Mouse (Mus musculus): Measurements from ENCODE around the gene Plekhg5.
A peak's percentile ranks its signal among the peaks of the same experiment; 100 is the strongest.

The Plekhg5 gene

DNA sequence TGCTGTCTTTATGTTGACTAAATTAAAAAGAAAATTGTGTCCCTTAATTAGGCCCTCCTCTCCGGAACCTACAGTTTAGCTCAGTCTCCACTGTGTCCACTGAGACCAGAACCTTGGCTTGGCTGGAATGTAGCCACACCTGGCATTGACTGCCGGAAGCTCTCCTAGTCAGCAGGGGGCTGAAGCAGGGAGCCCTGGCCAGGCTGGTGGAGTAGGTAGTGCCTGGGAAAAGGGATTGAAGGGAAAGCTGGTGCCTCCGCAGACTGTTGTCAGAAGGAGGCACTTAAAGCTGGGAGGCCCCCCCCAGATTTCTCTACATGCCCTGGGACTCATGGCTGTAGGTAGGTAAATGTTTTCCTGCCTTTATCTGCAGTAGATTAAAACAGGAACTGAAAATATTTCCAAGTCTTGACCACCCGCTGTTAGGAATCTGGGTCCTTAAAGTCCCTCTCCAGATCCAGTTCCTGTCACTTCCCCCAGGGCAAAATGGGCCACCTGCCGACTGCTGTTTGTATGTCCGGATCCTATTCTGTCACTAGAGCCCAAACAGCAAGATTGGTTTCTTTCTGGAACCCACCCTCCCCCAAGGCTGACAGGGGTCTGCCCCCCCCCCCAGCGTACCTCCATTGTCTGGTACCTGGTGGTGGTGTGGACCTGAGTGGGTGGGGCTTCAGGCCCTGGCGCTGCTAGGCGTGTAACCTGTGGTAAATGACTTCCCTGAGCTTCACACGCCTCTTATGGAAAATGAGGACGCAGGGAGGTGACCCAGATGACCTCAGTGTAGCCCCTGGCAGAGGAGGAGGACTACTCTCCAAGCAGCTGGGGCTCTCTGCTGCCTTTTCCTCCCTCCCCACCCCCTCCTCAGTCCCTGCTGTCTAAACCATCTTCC is 25.9 kb downstream of the Plekhg5 start:
- no peak for DNase-seq (ENCODE audit: low spot score in 2 of 2)

- no peak for DNase-seq (ENCODE audit: low spot score in 2 of 2)
Measured at GRCm38 (mm10) chr4:152100541-152100940, 28.2 kb downstream of the Plekhg5 start.

DNA sequence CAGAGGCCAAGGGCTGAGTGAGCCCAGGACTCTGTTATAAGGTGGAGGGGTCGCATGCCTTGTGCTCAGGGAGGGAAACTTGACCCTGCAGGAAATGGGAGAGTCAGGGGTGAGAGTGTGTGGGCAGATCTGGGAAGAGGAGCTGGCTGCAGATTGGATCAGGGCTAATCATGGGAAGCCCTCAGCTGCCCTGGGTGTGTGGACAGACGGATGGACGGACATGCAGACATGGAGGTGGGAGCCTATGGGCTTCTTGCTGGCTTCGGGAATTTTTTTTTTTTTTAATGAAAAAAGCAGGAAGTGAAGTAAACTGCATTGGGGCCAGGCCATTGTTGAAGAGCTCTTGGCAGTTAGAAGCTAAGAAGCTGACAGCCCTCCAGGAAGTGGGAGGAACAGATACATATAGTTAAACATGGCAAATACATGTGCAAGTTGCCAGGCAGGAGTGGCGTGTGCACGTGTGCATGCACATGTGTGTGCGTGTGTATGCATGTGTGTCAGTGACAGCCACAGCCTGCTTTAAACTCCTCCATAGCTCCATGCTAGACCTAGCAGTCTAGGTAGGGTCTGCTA is 28.9 kb downstream of the Plekhg5 start:
- DNase-seq (ENCODE audit: low spot score in 2 of 2), result no peak

DNA sequence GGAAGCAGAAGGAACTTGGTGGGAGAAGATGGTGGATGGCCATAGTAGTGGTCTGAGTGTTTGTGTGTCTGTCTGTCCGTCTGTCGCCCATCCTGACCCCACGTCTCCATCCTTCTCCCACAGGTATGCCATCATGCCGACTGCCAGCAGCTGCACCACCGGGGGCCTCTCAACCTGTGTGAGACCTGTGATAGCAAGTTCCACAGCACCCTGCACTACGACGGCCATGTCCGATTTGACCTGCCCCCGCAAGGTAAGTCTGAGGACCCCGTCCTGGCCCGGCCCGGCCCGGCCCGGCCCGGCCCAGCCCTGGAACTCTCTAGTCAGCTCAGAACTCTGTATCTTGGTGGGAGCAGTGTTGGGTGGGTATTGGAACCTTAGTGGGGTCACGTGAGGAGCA is 29.6 kb downstream of the Plekhg5 start:
- no peak for DNase-seq (ENCODE audit: low spot score in 2 of 2)

GRCm38 (mm10) chr4:152103025-152103424 is 30.7 kb downstream of the Plekhg5 start:
- DNase-seq (ENCODE audit: low spot score in 2 of 2), result peak; percentile 64 to 79

DNA sequence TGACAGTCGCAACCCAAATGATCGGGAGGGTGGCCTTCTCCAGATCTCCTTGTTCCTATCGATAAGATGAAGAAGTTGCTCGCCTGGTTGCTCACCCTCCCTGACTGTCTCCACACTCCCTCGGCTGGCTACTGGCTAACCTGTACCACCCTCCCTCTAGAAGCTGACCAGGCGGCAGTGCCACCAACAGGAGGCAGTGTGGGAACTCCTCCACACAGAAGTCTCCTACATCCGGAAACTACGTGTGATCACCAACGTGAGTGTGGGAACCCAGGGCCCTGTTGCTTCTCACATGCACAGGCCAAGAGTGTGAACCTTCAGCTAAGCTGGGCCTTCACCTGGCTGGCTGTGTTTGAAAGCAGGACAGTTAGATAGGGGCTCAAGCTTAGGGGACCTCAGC is 34.4 kb downstream of the Plekhg5 start:
- DNase-seq (ENCODE audit: low spot score in 2 of 2), result no peak

DNA sequence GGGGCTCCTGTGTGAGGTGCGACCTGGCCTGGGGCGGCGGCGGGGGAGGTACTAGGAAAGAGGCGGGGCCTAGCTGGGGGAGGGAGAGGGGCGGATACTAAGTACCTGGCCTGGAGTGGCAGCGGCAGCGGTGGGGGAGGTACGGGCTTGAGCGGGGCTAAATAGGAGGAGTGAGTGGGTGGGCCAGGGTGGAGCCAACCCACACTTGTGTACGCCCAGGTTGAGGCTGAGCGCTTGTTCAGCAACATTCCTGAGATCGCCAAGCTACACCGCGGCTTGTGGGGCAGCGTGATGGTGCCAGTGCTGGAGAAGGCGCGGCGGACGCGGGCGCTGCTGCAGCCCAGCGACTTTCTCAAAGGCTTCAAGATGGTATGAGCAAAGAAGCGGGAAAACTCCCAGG is 35.2 kb downstream of the Plekhg5 start:
- no peak for DNase-seq (ENCODE audit: low spot score in 2 of 2)

GRCm38 (mm10) chr4:152107971-152108509 is 35.7 kb downstream of the Plekhg5 start:
- DNase-seq (ENCODE audit: low spot score in 2 of 2), result no peak

GRCm38 (mm10) chr4:152108673-152109072 is 36.4 kb downstream of the Plekhg5 start:
- DNase-seq (ENCODE audit: low spot score in 2 of 2), result no peak

GRCm38 (mm10) chr4:152109509-152109908 is 37.2 kb downstream of the Plekhg5 start:
- no peak for DNase-seq (ENCODE audit: low spot score in 2 of 2)

GRCm38 (mm10) chr4:152110689-152111088 is 38.4 kb downstream of the Plekhg5 start:
- DNase-seq (ENCODE audit: low spot score in 2 of 2), result no peak

- DNase-seq (ENCODE audit: low spot score in 2 of 2), result no peak
Measured at GRCm38 (mm10) chr4:152112329-152112728, 40.0 kb downstream of the Plekhg5 start.

DNA sequence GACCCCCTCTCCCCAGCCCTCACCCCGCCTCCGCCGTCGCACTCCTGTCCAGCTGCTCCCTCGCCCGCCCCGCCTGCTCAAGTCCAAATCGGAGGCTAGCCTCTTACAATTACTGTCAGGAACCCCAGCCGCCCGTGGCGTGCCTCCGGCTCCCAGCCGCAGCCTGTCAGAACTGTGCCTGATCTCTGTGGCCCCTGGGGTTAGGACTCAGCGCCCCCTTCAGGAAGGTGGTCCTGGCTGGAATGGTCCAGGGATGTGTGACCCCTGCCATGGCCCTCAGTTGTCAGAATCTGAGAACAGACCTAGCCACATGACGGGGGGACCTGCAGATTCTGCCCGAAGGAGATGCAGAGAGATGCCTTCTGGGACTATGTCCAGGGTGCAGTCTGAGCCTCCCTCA is 41.8 kb downstream of the Plekhg5 start:
- DNase-seq (ENCODE audit: low spot score in 2 of 2), result no peak

DNA sequence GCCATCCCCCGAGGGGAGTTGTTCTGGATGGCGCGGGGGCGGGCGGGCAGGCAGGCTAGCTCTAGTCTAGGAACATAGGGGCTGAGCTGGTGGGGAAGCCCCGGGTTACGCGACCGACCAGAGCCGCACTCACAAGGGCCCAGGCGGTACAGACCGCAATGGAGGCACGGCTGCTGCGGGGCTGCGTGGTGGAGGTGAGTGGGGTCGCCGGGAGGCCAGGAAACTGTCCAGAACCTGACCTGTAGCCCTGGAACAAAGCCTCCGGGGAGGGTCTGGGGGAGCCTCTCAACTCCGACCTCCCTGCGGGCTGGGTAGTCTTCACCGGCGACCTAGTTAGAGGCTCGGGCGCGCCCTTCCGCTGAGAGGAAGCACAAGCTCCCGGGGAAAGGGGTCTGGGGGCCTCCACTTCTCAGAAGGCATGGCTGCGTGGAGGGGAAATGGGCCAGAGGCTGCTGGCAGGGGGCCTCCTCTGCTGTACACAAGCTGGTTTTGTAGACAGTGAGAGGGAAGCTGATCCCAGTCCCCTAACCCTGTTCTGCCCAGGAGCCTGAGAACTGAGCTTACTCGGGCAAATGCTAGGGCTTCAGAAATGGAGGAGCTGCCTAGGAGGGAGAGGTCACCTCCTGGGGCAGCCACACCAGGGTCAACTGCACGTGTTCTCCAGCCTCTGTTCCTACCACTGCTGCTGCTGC is 43.8 kb downstream of the Plekhg5 start, which contains the start of gene Tnfrsf25:
Tnfrsf25 (plus strand) TSS at position 14 of the 692 bp plus-strand sequence.
- no peak for DNase-seq (ENCODE audit: low spot score in 2 of 2)

GRCm38 (mm10) chr4:152117538-152117937 is 45.2 kb downstream of the Plekhg5 start:
- DNase-seq (ENCODE audit: low spot score in 2 of 2), result no peak

GRCm38 (mm10) chr4:152119396-152120292 is 47.3 kb downstream of the Plekhg5 start:
- no peak for DNase-seq (ENCODE audit: low spot score in 2 of 2)

DNA sequence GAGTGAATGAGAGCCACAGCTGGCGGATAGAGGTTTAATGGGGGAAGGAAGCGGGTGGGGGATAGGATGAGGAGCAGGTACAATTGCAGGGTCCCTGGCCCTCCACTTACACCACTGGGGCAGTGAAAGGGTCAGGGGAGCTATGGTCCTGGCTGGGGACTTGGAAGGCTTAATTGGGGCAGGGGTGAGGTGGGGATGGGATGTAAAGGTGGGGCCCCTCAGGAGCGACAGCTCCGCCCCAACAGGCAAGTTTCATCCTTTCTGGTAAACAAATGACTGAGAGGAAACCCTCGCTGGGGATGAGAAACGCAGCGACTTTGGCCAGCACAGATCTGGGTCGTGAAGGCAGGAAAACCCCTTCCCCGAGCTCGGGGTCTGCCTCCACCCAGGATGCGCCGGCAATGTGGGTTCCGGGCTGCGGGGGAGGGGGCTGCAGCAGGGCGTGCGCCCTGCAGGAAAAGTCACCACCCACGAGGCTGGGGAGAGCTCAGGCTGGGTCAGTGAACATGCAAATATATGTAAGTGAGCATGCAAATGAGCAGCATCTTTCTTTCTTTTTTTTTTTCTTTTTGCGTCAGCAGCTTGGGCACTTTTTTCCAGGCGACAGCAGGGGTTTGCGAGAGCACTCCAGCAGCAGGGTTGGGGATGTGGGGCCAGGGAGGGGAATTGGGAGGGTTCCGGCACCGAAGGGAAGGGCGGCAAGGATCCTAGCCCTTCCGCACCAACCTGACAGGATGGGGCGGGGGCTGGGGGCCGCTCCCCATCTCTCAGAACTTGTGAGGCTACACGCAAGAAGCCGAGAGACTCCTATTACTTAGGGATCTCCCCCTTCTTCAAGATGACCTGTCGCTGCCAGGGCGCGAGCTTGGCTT is 48.2 kb downstream of the Plekhg5 start:
- no peak for DNase-seq (ENCODE audit: low spot score in 2 of 2)

DNA sequence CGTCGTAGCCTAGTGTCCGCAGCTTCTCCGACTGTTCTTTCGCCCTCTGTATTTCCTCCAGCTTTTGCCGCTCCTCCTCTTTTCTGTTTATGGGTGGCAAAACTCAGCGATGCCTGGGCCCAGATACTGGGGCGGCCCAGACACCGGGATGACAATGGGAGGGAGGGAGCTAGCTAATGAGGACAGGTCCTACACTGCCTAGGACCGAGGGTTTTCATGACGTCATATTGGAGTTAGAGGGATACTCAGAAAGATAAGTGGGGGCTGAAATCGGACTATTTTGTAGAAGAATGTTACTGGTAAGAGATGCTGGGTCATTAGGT is 48.8 kb downstream of the Plekhg5 start:
- DNase-seq (ENCODE audit: low spot score in 2 of 2), result no peak

DNA sequence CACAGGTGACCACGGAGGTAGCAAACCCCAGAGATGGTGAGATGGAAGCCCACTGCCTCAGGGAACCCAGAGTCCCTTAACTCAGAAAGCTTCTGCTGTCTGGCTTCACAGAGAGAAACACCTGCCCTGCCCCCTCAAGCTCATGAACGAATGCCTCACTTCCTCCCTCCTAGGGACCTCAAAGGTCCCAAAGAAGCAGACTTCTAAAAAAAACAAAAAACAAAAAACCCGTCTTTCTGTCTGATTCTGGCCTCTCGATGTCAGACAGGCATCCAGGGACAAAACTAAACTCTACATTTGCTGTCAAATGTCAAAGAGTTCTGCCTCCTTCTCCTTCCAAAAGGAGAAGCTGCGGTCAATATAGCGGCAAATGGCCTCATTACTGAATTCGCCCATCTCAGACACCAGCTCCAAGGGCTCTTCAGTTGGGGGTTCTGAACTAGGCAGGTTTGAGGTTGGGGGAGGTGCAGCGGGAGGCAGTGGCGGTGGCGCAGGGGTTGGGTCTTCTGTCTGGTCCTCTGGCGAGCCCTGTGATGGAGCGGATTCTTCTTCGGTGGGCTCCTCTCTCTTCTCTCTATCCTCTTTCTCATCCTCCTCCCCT is 52.2 kb downstream of the Plekhg5 start:
- no peak for DNase-seq (ENCODE audit: low spot score in 2 of 2)
